ENCODE assay signal across 21 mouse cellular contexts in the genomic region with DNA sequence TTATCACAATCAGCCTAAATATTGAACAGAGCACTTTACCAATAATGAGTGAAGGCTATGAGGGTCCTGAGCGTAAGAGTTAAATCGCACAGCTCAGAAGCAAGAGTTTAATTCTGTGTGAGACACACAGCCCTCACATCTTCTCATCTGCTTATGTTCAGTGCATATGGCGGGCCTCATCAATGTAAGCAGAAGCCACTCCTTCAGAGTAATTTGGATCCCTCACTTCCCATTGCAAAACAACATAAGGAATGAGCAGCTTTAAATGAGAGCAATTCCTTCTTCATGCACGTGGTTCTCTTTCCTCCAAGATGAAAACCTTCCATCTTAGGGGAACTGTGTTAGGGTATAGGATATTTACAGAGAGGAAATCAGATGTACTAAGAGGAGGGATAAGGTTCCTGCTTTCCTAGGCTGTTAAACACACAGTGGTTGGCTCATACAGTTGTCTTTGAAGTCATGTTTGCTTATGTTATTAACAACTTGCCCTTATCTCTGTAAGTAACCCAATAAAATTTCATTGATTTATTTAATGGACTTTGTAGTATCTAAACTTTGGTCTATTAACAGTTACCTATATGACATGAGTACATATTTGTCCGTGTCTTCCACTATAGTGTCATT.
"Had no signal": no experiment of that assay in that cellular context is flagged by ENCODE, and none has a peak within 500 bp of the region (broad histone marks: within the 10 kb centered on the region; RNA-seq: fewer than 3 reads in every experiment).

No protein-coding gene starts in this region.

- ATAC-seq: midbrain, embryonic 13.5 days; midbrain, embryonic 15.5 days had no signal

- H3K36me3 ChIP-seq: midbrain, embryonic 13.5 days; midbrain, embryonic 15.5 days; neural tube, embryonic 13.5 days; neural tube, embryonic 15.5 days; stomach, embryonic 15.5 days had no signal

- H3K4me2 ChIP-seq: lung, embryonic 14.5 days; midbrain, embryonic 11.5 days; midbrain, embryonic 13.5 days; midbrain, embryonic 15.5 days; neural tube, embryonic 13.5 days; neural tube, embryonic 15.5 days; stomach, embryonic 15.5 days had no signal

- H3K9me3 ChIP-seq: megakaryocyte, embryonic 14.5 days; midbrain, embryonic 13.5 days; midbrain, embryonic 15.5 days; neural tube, embryonic 13.5 days; neural tube, embryonic 15.5 days; stomach, embryonic 15.5 days had no signal

- H3K9ac ChIP-seq: lung, embryonic 14.5 days; midbrain, embryonic 13.5 days; midbrain, embryonic 15.5 days; neural tube, embryonic 13.5 days; neural tube, embryonic 15.5 days; stomach, embryonic 15.5 days had no signal

- DNase-seq: lung, adult 18-20 months; lung, embryonic 14.5 days; lung, postnatal 10 days; lung, postnatal 4 days; retina, postnatal 1 day; right cerebral cortex, adult 18-20 months; right cerebral cortex, postnatal 25 days; right cerebral cortex, postnatal 4 days; spleen, adult 18-20 months; thymus, adult 2 months; thymus, postnatal 25 days; thymus, postnatal 4 days had no signal

- H3K27me3 ChIP-seq: megakaryocyte, embryonic 14.5 days; midbrain, embryonic 13.5 days; midbrain, embryonic 15.5 days; neural tube, embryonic 13.5 days; neural tube, embryonic 15.5 days; stomach, embryonic 15.5 days had no signal

- H3K4me1 ChIP-seq: megakaryocyte, embryonic 14.5 days; midbrain, embryonic 13.5 days; midbrain, embryonic 15.5 days; neural tube, embryonic 13.5 days; neural tube, embryonic 15.5 days; stomach, embryonic 15.5 days had no signal

- H3K27ac ChIP-seq: midbrain, embryonic 13.5 days; midbrain, embryonic 15.5 days; neural tube, embryonic 13.5 days; neural tube, embryonic 15.5 days; stomach, embryonic 15.5 days; stomach, postnatal 0 days had no signal

- H3K4me3 ChIP-seq: megakaryocyte, embryonic 14.5 days; midbrain, embryonic 13.5 days; midbrain, embryonic 15.5 days; myocyte; neural tube, embryonic 13.5 days; neural tube, embryonic 15.5 days; stomach, embryonic 15.5 days had no signal
